Mouse (Mus musculus): Measurements from ENCODE around the gene Tasp1. TPM values are rescaled to one million over a fixed set of nuclear protein-coding genes. Genes with fewer than 3 reads are reported as not detected.
"Not testable (repeated sequence)": the region's sequence is repeated elsewhere in the genome, so short reads cannot be mapped to it uniquely, and the experiment has no call there.

Gene Tasp1
- polyA plus RNA-seq, 1 experiment from 2014 or later, result 13.8 TPM

DNA sequence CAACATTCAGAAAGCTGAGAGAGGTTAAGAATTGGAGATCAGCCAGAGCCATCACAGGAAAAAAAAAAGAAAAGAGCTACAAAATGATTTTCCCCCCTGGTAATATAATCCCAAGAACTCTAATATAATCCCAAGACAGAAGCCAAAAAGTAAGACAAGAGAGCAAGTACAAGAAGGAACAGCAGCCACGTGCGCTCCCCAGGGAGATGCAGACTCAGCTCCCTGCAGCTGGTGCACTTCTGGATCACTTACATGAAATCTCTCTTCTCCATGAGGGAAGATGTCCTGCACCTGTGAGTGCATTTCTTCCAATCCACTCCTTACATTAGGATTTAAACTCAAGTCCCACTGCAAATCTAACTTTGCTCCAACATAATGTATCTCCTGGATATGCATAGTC, 134.4 kb downstream of the Tasp1 start:
- no peak overlapping the region for H3K4me3 ChIP-seq (ENCODE audit: low read depth, low read length)
- no peaks in the 10 kb centered on the region for H3K9me3 ChIP-seq (ENCODE audit: control insufficient read depth, low read length)
- H3K27me3 ChIP-seq (ENCODE audit: control insufficient read depth, insufficient read depth, low read length), result no peaks in the 10 kb centered on the region
- no peak for ATAC-seq (ENCODE audit: low FRiP score, low TSS enrichment)
- no peak for DNase-seq (ENCODE audit: low spot score)
- no peak overlapping the region for H3K4me2 ChIP-seq (replicated peaks; ENCODE audit: low read depth)
- TF ChIP-seq CTCF (IDR thresholded peaks at IDR 0.05; ENCODE audit: low read depth), result no peak
- no peak for TF ChIP-seq EP300 (optimal IDR thresholded peaks at IDR 0.05)
- H3K4me1 ChIP-seq (replicated peaks; ENCODE audit: control insufficient read depth, insufficient read depth), result no peaks in the 10 kb centered on the region
- no peak overlapping the region for H3K27ac ChIP-seq (replicated peaks)
- 63% methylated on average over 2 of the region's 2 CpGs for WGBS
- H3K36me3 ChIP-seq (ENCODE audit: control insufficient read depth, insufficient read depth, low read length), result no peaks in the 10 kb centered on the region
- no peak overlapping the region for H3K9ac ChIP-seq (ENCODE audit: low read length)

DNA sequence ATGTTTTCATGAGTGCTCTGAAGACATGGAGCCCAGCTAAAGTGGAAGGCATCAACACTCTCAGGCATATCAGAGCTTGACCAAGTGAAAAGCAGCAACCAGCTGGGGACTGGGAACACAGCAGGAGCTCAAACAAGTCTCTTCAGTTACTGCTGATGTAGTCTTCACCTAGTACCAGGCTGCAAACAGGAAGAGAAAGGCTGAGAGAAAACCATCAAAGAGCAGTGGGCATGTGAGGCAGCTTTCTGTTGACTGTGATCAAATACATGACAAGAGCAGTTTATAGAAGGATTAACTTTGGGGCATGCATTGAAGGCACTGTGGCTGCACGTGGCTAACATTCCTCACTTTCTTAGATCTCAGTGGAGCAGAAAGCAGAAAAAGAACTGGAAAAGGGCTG, 141.7 kb downstream of the Tasp1 start:
- DNase-seq (ENCODE audit: low spot score) (no peak), ATAC-seq (ENCODE audit: low FRiP score, low TSS enrichment) (no peak)
- Histone ChIP-seq H3K4me1 (replicated peaks; ENCODE audit: control insufficient read depth, insufficient read depth) (no peaks in the 10 kb centered on the region), H3K9me3 (ENCODE audit: control insufficient read depth, low read length) (no peaks in the 10 kb centered on the region), H3K27ac (replicated peaks) (no peak overlapping the region), H3K36me3 (ENCODE audit: control insufficient read depth, insufficient read depth, low read length) (no peaks in the 10 kb centered on the region), H3K9ac (ENCODE audit: low read length) (no peak overlapping the region), H3K4me2 (replicated peaks; ENCODE audit: low read depth) (no peak overlapping the region), H3K27me3 (ENCODE audit: control insufficient read depth, insufficient read depth, low read length) (no peaks in the 10 kb centered on the region), H3K4me3 (ENCODE audit: low read depth, low read length) (no peak overlapping the region)
- no peak for TF ChIP-seq CTCF (IDR thresholded peaks at IDR 0.05; ENCODE audit: low read depth)
- TF ChIP-seq EP300 (optimal IDR thresholded peaks at IDR 0.05), result no peak
- 3% methylated on average over 1 of the region's 1 CpGs for WGBS

DNA sequence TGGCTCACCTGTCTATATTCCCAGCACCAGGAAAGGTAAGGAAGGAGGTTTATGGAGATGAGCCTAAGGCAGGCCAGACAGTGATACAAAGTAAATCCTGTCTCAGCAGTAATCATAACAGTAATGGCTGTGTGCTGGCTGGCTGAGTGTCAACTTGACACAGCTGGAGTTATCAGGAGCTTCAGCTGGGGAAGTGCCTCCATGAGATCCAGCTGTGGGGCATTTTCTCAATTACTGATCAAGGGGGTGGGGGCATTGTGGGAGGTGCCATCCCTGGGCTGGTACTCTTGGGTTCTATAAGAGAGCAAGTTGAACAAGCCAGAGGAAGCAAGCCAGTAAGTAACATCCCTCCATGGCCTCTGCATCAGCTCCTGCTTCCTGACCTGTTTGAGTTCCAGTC, 145.2 kb downstream of the Tasp1 start:
- not testable (repeated sequence) for H3K9me3 ChIP-seq (ENCODE audit: control insufficient read depth, low read length); H3K4me3 ChIP-seq (ENCODE audit: low read depth, low read length); H3K9ac ChIP-seq (ENCODE audit: low read length); DNase-seq (ENCODE audit: low spot score); H3K36me3 ChIP-seq (ENCODE audit: control insufficient read depth, insufficient read depth, low read length); H3K4me2 ChIP-seq (replicated peaks; ENCODE audit: low read depth); H3K27me3 ChIP-seq (ENCODE audit: control insufficient read depth, insufficient read depth, low read length); H3K4me1 ChIP-seq (replicated peaks; ENCODE audit: control insufficient read depth, insufficient read depth); ATAC-seq (ENCODE audit: low FRiP score, low TSS enrichment); H3K27ac ChIP-seq (replicated peaks)

DNA sequence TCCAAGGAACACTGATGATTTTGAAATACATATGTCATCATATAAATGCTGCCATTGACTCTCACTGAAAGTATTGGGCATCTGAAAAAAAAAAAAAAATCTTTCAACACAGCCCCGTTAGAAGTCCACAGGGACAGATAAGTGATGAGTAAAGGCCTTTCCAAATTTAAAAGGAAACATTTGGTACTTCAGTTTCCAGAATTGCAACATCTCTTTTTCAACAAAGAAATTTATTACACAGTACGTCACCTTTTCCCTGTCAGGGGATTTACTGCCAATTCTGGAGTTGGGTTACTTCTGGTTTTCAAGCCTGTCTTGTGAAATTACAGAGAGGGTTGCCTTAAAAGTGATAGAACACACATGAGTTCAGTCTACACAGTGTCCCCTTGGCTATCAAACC, 146.8 kb downstream of the Tasp1 start:
- WGBS, result 46% methylated on average over 2 of the region's 2 CpGs
- Histone ChIP-seq H3K27me3 (ENCODE audit: control insufficient read depth, insufficient read depth, low read length) (no peaks in the 10 kb centered on the region), H3K4me3 (ENCODE audit: low read depth, low read length) (no peak overlapping the region), H3K9ac (ENCODE audit: low read length) (no peak overlapping the region), H3K36me3 (ENCODE audit: control insufficient read depth, insufficient read depth, low read length) (no peaks in the 10 kb centered on the region), H3K4me2 (replicated peaks; ENCODE audit: low read depth) (no peak overlapping the region), H3K9me3 (ENCODE audit: control insufficient read depth, low read length) (no peaks in the 10 kb centered on the region), H3K4me1 (replicated peaks; ENCODE audit: control insufficient read depth, insufficient read depth) (no peaks in the 10 kb centered on the region), H3K27ac (replicated peaks) (no peak overlapping the region)
- ATAC-seq (ENCODE audit: low FRiP score, low TSS enrichment) (peak; percentile 61; the same call in 1 of the 2 replicates), DNase-seq (ENCODE audit: low spot score) (no peak)
- no peak for TF ChIP-seq CTCF (IDR thresholded peaks at IDR 0.05; ENCODE audit: low read depth)
- no peak for TF ChIP-seq EP300 (optimal IDR thresholded peaks at IDR 0.05)

DNA sequence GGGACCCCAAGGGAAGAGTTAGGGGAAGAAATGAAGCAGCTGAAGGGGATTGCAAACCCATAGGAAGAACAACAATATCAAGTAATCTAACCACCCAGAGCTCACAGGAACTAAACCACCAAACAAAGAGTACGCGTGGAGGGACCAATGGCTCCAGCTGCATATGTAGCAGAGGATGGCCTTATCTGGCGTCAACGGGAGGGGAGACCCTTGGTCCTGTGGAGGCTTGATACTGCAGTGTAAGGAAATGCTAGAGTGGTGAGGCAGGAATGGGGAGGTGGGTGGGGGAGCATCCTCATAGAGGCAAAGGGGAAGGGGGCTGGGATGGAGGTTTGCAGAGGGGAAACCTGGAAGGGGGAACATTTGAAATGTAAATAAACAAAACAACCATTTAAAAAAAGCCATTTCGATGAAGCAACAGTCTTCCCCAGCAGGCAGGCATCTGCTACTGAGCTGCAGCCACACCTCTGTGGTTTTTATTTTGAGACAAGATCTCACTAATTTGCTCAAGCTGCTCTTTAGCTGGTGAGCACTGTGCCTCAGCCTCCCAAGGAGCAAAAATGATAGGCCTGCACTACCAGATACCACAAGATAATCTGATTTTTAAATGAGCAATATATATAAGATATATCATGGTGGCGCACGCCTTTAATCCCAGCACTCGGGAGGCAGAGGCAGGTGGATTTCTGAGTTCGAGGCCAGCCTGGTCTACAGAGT, 160.0 kb downstream of the Tasp1 start:
- 87% methylated on average over 9 of the region's 9 CpGs for WGBS
- Histone ChIP-seq H3K36me3 (ENCODE audit: control insufficient read depth, insufficient read depth, low read length) (no peaks in the 10 kb centered on the region), H3K4me2 (replicated peaks; ENCODE audit: low read depth) (no peak overlapping the region)

DNA sequence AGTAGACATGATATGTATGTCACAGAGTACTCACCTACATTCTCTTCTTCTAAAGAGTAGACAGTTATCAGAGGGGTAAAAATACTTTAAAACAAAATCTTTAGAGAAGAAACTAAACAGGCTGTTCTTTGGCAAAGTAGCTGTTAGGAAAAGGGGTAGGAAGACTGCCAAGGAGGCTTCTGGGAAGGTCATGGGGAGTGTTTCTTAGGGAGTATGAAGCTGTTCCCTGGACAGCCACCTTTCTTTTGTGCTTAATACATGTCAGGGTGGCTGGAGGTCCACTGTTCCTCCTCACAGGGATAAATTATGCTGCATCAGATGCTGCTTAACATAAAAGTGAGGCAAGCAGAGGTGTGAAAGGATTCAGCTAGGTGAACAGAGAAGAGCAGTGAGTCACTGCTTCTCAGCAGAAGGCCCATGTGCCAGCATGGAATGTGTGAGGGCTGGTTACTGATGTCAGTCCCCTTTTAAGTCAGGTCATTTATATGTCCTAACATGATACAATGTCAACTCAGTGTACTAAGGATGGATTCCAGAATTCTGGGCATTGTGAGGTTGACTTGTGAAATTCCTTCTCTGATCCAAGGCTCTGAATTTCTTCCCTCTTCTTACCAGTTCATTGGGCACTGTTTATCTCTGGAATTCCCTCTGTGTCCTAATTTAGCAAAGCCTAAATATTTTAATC, 175.1 kb downstream of the Tasp1 start:
- ATAC-seq (ENCODE audit: low FRiP score, low TSS enrichment) (no peak), DNase-seq (ENCODE audit: low spot score) (no peak)
- TF ChIP-seq CTCF (IDR thresholded peaks at IDR 0.05; ENCODE audit: low read depth) (no peak), EP300 (optimal IDR thresholded peaks at IDR 0.05) (no peak)
- Histone ChIP-seq H3K4me1 (replicated peaks; ENCODE audit: control insufficient read depth, insufficient read depth) (no peaks in the 10 kb centered on the region), H3K4me3 (ENCODE audit: low read depth, low read length) (no peak overlapping the region), H3K9me3 (ENCODE audit: control insufficient read depth, low read length) (no peaks in the 10 kb centered on the region), H3K4me2 (replicated peaks; ENCODE audit: low read depth) (no peak overlapping the region), H3K27me3 (ENCODE audit: control insufficient read depth, insufficient read depth, low read length) (no peaks in the 10 kb centered on the region), H3K36me3 (ENCODE audit: control insufficient read depth, insufficient read depth, low read length) (no peaks in the 10 kb centered on the region), H3K27ac (replicated peaks) (no peak overlapping the region), H3K9ac (ENCODE audit: low read length) (no peak overlapping the region)

More for the DNA sequence above, 160.0 kb downstream of the Tasp1 start:
- Histone ChIP-seq H3K4me1 (replicated peaks; ENCODE audit: control insufficient read depth, insufficient read depth) (no peaks in the 10 kb centered on the region), H3K9ac (ENCODE audit: low read length) (no peak overlapping the region), H3K27ac (replicated peaks) (no peak overlapping the region), H3K9me3 (ENCODE audit: control insufficient read depth, low read length) (no peaks in the 10 kb centered on the region), H3K4me3 (ENCODE audit: low read depth, low read length) (no peak overlapping the region), H3K27me3 (ENCODE audit: control insufficient read depth, insufficient read depth, low read length) (no peaks in the 10 kb centered on the region)
- no peak for ATAC-seq (ENCODE audit: low FRiP score, low TSS enrichment)
- DNase-seq (ENCODE audit: low spot score), result no peak
- TF ChIP-seq EP300 (optimal IDR thresholded peaks at IDR 0.05), result no peak
